Comparison of ENCODE assay signal across 13 mouse cellular contexts in genomic region chr7:107592641-107593040, GRCm38 (mm10). TPM values are rescaled to one million over a fixed set of nuclear protein-coding genes. Genes with fewer than 3 reads are reported as not detected.
A peak's percentile ranks its signal among the peaks of the same experiment; 100 is the strongest.
DNase-seq lines count a peak whose midpoint lies in the region; ATAC-seq lines count a peak whose summit lies in the region.
"Had no signal": no experiment of that assay in that cellular context is flagged by ENCODE, and none has a peak within 500 bp of the region (broad histone marks: within the 10 kb centered on the region; RNA-seq: fewer than 3 reads in every experiment).

No protein-coding gene starts in this region.

- no peak overlapping the region for H3K4me3 ChIP-seq in forebrain, embryonic 13.5 days
- no peak overlapping the region for H3K4me3 ChIP-seq in forebrain, embryonic 15.5 days
- no peak overlapping the region for H3K4me3 ChIP-seq in limb, embryonic 13.5 days
- no peak overlapping the region for H3K4me3 ChIP-seq in limb, embryonic 10.5 days

- H3K4me2 ChIP-seq in forebrain, embryonic 13.5 days = no peak overlapping the region
- H3K4me2 ChIP-seq in forebrain, embryonic 15.5 days (replicated peaks) = no peak overlapping the region
- no peak overlapping the region for H3K4me2 ChIP-seq in limb, embryonic 13.5 days (replicated peaks)

- ATAC-seq in forebrain, embryonic 13.5 days = 0 out of 2 replicates have a peak, but pooled peaks have one; percentile 8
- no peak for ATAC-seq in forebrain, embryonic 15.5 days (replicated peaks)
- ATAC-seq in limb, embryonic 13.5 days (ENCODE audit: low FRiP score, low read depth) = 0 out of 2 replicates have a peak, but pooled peaks have one; percentile 45
- no peak for ATAC-seq in megakaryocyte progenitor cell, adult 5-6 weeks (replicated peaks; ENCODE audit: poor library complexity)
- ATAC-seq: CD4-positive, CD25-positive, alpha-beta regulatory T cell, adult 4 months had no signal

- H3K36me3 ChIP-seq in forebrain, embryonic 13.5 days (ENCODE audit: poor library complexity, severe bottlenecking) = no peaks in the 10 kb centered on the region
- no peaks in the 10 kb centered on the region for H3K36me3 ChIP-seq in forebrain, embryonic 15.5 days
- H3K36me3 ChIP-seq in limb, embryonic 13.5 days = peaks cover 31% of the 10 kb centered on the region
- peaks cover 23% of the 10 kb centered on the region for H3K36me3 ChIP-seq in limb, embryonic 10.5 days

- H3K9ac ChIP-seq in forebrain, embryonic 13.5 days = no peak overlapping the region
- no peak overlapping the region for H3K9ac ChIP-seq in forebrain, embryonic 15.5 days (replicated peaks)
- no peak overlapping the region for H3K9ac ChIP-seq in limb, embryonic 13.5 days

- H3K27me3 ChIP-seq in forebrain, embryonic 13.5 days = peaks cover 7% of the 10 kb centered on the region; the same call in 1 of the 2 replicates
- H3K27me3 ChIP-seq in forebrain, embryonic 15.5 days = peaks cover 3% of the 10 kb centered on the region; the same call in 1 of the 2 replicates
- H3K27me3 ChIP-seq in limb, embryonic 13.5 days = no peaks in the 10 kb centered on the region
- no peaks in the 10 kb centered on the region for H3K27me3 ChIP-seq in limb, embryonic 10.5 days (ENCODE audit: low read depth, poor library complexity, severe bottlenecking)

- H3K27ac ChIP-seq in forebrain, embryonic 13.5 days = no peak overlapping the region
- H3K27ac ChIP-seq in forebrain, embryonic 15.5 days (replicated peaks) = no peak overlapping the region
- H3K27ac ChIP-seq in limb, embryonic 13.5 days = no peak overlapping the region
- H3K27ac ChIP-seq in limb, embryonic 10.5 days = no peak overlapping the region

- WGBS in forebrain, embryonic 13.5 days = 14% methylated on average over 2 of the region's 2 CpGs
- WGBS in forebrain, embryonic 15.5 days = 11% methylated on average over 2 of the region's 2 CpGs
- WGBS in limb, embryonic 13.5 days = 54% methylated on average over 2 of the region's 2 CpGs
- WGBS in limb, embryonic 10.5 days = 69% methylated on average over 2 of the region's 2 CpGs

- no peak for DNase-seq in limb, embryonic 10.5 days (ENCODE audit: low spot score)
- DNase-seq in gastrocnemius, adult 8-10 months (ENCODE audit: low spot score in 2 of 2) = peak; percentile 35 to 64
- peak; percentile 26 to 37 for DNase-seq in left cerebral cortex, adult 9 months (ENCODE audit: low spot score in 2 of 2)
- DNase-seq in kidney, postnatal 4 days = no peak
- DNase-seq: thymus, adult 18-20 months had no signal

- peaks cover 15% of the 10 kb centered on the region for H3K4me1 ChIP-seq in forebrain, embryonic 13.5 days
- peaks cover 13% of the 10 kb centered on the region for H3K4me1 ChIP-seq in forebrain, embryonic 15.5 days
- H3K4me1 ChIP-seq in limb, embryonic 13.5 days = peaks cover 23% of the 10 kb centered on the region
- H3K4me1 ChIP-seq in limb, embryonic 10.5 days = peaks cover 32% of the 10 kb centered on the region

- no peaks in the 10 kb centered on the region for H3K9me3 ChIP-seq in forebrain, embryonic 13.5 days (replicated peaks)
- H3K9me3 ChIP-seq in forebrain, embryonic 15.5 days = no peaks in the 10 kb centered on the region
- no peaks in the 10 kb centered on the region for H3K9me3 ChIP-seq in limb, embryonic 13.5 days
- no peaks in the 10 kb centered on the region for H3K9me3 ChIP-seq in limb, embryonic 10.5 days (replicated peaks)

RNA-seq across cellular contexts. Expression of gene Ppfibp2, which starts 2.4 kb away (rescaled TPM):
- polyA plus RNA-seq in forebrain, embryonic 13.5 days (2015; fragmentation: Nextera tagmentation; extraction: Ambion mirVana) = 1.1 and 1.3 TPM in 2 replicates
- 1.3 and 1.6 TPM in 2 replicates for polyA plus RNA-seq in forebrain, embryonic 15.5 days (2015; fragmentation: Nextera tagmentation; extraction: Ambion mirVana)
- polyA plus RNA-seq in limb, embryonic 13.5 days (2015; fragmentation: Nextera tagmentation; extraction: Ambion mirVana) = 10.8 and 12.0 TPM in 2 replicates
- 22.0 and 24.9 TPM in 2 replicates for polyA plus RNA-seq in limb, embryonic 10.5 days (2016; fragmentation: Nextera tagmentation; extraction: Ambion mirVana)
- total RNA-seq in gastrocnemius, adult 8-10 months (2022) = 10 to 100 TPM; 10.6 to 13.0 (median 12.0) TPM
- total RNA-seq in megakaryocyte progenitor cell, adult 5-6 weeks (2015) = 4.8 and 5.0 TPM in 2 replicates
- 3.3 and 4.7 TPM in 2 replicates for total RNA-seq in megakaryocyte progenitor cell, adult 5-6 weeks (2017)

RNA-seq across cellular contexts. Expression of gene Olfml1, which starts 25.4 kb away (rescaled TPM):
- polyA plus RNA-seq in forebrain, embryonic 13.5 days (2015; fragmentation: Nextera tagmentation; extraction: Ambion mirVana) = 1.8 and 1.9 TPM in 2 replicates
- polyA plus RNA-seq in forebrain, embryonic 15.5 days (2015; fragmentation: Nextera tagmentation; extraction: Ambion mirVana) = 2.2 and 2.7 TPM in 2 replicates
- 41.2 and 42.3 TPM in 2 replicates for polyA plus RNA-seq in limb, embryonic 13.5 days (2015; fragmentation: Nextera tagmentation; extraction: Ambion mirVana)
- polyA plus RNA-seq in limb, embryonic 10.5 days (2016; fragmentation: Nextera tagmentation; extraction: Ambion mirVana) = 9.7 and 22.3 TPM in 2 replicates
- total RNA-seq in gastrocnemius, adult 8-10 months (2022) = 1 to 10 TPM in 3 of 4 experiments, under 1 TPM in 1; 0.60 to 2.0 (median 1.6) TPM
- not detected in 2 replicates for total RNA-seq in megakaryocyte progenitor cell, adult 5-6 weeks (2015)
- total RNA-seq in megakaryocyte progenitor cell, adult 5-6 weeks (2017) = 0.41 TPM in 1 of 2 replicates, not detected in the other

RNA-seq across cellular contexts. Expression of gene 5330417H12Rik, which starts 32.3 kb away (rescaled TPM):
- polyA plus RNA-seq in forebrain, embryonic 13.5 days (2015; fragmentation: Nextera tagmentation; extraction: Ambion mirVana) = not detected in 2 replicates
- polyA plus RNA-seq in forebrain, embryonic 15.5 days (2015; fragmentation: Nextera tagmentation; extraction: Ambion mirVana) = not detected in 2 replicates
- 0.11 TPM in 1 of 2 replicates, not detected in the other for polyA plus RNA-seq in limb, embryonic 13.5 days (2015; fragmentation: Nextera tagmentation; extraction: Ambion mirVana)
- polyA plus RNA-seq in limb, embryonic 10.5 days (2016; fragmentation: Nextera tagmentation; extraction: Ambion mirVana) = not detected in 2 replicates
- not detected for total RNA-seq in gastrocnemius, adult 8-10 months (2022)
- total RNA-seq in megakaryocyte progenitor cell, adult 5-6 weeks (2015) = not detected in 2 replicates
- not detected in 2 replicates for total RNA-seq in megakaryocyte progenitor cell, adult 5-6 weeks (2017)
- total RNA-seq: gastrocnemius, postnatal 4 days; left cerebral cortex, postnatal 14 days had no signal
- polyA plus RNA-seq: CD4-positive, CD25-positive, alpha-beta regulatory T cell, adult 4 months; cortical plate, adult 2 months had no signal

Comparison
In these comparisons a context has a peak if more than half of its experiments do, and no peak if none do; other contexts are left out.
1. ATAC-seq: peak in forebrain, embryonic 13.5 days (single experiment) and limb, embryonic 13.5 days (single experiment); none in forebrain, embryonic 15.5 days (single experiment) and megakaryocyte progenitor cell, adult 5-6 weeks (single experiment).
2. DNase-seq: peak in gastrocnemius, adult 8-10 months (2 of 2) and left cerebral cortex, adult 9 months (2 of 2); none in limb, embryonic 10.5 days (single experiment) and kidney, postnatal 4 days (0 of 2).